Mouse (Mus musculus): Measurements from ENCODE around the gene Qrfp.

The Qrfp gene

GRCm38 (mm10) chr2:31815367-31815766 lies 5.0 kb upstream of the Qrfp start:
- DNase-seq (ENCODE audit: low spot score in 2 of 2) = peak; percentile 63 to 86

- no peak for DNase-seq (ENCODE audit: low spot score in 2 of 2)
These were observed 4.3 kb upstream of the Qrfp start for GRCm38 (mm10) chr2:31814699-31815098.

DNA sequence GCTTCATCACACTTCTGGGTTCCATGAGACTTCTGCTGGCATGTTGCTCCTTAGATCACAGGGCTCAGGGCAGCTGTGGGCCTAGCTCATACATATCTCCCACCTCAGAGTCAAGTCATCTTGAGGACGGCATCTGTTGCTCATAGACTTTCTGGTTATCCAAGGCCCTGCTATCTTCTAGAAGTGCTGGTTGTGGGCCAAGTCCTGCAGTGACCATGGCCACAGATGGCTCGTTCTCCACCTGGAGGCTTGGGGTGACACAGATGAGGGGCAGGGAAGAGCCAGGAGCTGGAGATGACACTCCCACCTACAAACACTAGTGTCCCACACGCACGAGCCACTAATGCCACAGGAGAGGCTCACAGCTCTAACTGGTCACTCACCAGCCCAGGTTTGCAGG lies 3.3 kb upstream of the Qrfp start:
- DNase-seq (ENCODE audit: low spot score in 2 of 2) = no peak

GRCm38 (mm10) chr2:31811086-31811958 lies 942 bp upstream of the Qrfp start:
- no peak for DNase-seq (ENCODE audit: low spot score in 2 of 2)

GRCm38 (mm10) chr2:31809358-31809740 lies 1.0 kb downstream of the Qrfp start:
- no peak for DNase-seq (ENCODE audit: low spot score in 2 of 2)

DNA sequence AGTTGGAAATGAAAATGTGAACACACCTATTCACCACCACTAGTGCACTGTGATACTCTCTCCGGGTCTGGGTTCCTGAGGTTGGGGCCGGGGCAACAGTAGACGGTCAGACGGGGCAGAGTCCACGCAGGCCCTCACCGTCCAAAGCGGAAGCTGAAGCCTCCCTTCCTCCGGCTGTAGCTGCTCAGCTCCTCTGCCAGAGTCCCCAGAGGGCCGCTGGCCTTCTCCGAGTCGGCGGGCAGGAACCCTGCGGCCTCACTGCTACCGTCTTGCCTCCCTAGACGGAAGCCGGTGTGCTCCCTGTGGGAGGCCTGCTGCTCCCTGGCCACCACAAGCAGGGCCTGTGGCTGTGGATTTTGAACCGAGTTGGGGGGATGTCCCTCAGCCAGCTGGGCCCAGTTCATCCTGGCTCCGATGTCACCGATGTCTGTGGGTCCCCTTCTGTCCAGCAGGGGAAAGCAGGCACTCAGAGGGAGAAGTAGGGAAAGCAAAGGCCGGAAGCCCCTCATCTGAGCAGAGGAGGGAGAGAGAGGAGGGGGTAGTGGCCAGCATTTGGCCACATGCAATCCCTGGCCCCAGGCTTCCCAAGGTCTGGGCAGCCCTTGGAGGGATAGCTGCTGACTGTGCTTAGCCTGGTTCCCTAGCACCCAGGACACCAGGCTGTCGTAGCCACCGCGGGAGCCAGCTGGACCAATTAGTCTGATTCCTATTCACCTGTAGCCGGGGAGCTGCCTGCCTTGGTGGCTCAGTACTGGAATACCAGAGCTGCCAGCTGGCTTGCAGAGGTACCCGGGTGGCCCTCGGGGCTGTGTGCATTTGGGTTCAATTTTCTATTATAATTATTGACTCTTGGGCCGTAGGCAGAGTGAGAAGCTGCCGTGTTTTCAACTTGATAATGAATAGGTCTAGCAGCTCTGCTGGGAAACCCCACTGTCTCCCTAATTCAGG lies 1.7 kb downstream of the Qrfp start:
- no peak for DNase-seq (ENCODE audit: low spot score in 2 of 2)

- no peak for DNase-seq (ENCODE audit: low spot score in 2 of 2)
These were observed 3.6 kb downstream of the Qrfp start for GRCm38 (mm10) chr2:31806639-31807382.

GRCm38 (mm10) chr2:31803480-31803879 lies 6.9 kb downstream of the Qrfp start:
- DNase-seq (ENCODE audit: low spot score in 2 of 2) = no peak

DNA sequence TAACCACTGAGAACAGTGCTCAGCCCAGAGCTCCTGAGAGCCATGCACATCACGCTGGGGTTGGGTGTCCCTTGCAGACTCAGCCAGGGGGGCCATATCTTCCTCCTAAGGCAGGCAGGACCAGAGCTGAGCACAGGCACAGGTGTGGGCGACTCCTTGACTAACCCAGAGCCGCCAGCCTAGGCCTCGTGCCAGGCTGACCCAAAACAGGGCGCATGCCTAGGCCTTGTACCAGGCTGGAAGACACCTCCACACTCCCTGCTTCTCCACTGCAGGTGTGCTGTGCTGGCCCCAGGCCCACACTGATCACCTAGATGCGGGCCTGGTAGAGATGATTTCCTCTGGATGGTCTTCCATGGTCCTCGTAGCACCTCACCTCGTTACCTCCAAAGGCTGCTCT lies 7.6 kb downstream of the Qrfp start:
- DNase-seq (ENCODE audit: low spot score in 2 of 2) = no peak

DNA sequence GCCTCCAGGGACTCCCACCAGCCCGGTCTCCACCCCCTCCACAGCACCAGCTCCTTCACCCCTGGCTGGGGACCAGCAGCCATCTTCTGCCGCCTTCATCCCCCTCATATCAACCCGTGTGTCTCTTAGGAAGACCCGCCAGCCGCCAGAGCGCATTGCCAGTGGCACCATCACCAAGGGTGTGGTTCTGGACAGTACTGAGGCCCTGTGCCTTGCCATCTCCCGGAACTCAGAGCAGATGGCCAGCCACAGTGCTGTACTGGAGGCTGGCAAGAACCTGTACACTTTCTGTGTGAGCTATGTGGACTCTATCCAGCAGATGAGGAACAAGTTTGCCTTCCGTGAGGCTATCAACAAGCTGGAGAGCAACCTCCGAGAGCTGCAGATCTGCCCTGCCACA lies 9.0 kb downstream of the Qrfp start:
- DNase-seq (ENCODE audit: low spot score in 2 of 2) = no peak

DNA sequence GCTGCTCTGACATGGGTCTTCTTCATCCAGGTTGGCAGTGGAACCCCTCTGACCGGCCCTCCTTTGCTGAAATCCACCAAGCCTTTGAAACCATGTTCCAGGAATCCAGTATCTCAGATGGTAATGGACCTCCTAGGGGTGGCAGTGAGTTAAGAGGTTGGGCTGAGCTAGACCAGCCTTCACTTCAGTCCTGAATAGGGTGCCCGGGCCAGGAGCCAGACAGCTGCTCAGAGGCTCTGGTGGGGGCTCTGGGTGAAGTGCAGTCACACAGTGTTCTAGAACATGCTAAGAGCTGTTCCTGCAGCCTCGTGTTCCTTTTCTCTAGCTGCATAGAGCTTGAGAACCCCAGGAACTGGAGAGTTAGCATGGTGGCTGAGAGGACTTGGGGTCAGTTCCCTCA lies 13.4 kb downstream of the Qrfp start:
- DNase-seq (ENCODE audit: low spot score in 2 of 2) = no peak

DNA sequence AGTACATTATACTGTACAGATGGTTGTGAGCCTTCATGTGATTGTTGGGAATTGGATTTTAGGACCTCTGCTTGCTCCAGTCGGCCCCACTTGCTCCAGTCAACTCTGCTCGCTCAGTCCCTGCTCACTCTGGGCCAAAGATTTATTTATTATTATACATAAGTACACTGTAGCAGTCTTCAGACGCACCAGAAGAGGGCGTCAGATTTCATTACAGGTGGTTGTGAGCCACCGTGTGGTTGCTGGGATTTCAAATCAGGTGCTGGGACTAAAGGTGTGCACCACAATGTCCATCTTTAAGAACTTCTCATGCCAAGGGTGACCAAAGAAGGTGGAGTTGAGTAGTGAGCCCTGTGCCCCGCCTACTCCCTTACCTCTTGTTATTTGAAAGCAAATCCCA lies 17.8 kb downstream of the Qrfp start:
- DNase-seq (ENCODE audit: low spot score in 2 of 2) = no peak

- no peak for DNase-seq (ENCODE audit: low spot score in 2 of 2)
These were observed 19.1 kb downstream of the Qrfp start for GRCm38 (mm10) chr2:31791260-31791659.

DNA sequence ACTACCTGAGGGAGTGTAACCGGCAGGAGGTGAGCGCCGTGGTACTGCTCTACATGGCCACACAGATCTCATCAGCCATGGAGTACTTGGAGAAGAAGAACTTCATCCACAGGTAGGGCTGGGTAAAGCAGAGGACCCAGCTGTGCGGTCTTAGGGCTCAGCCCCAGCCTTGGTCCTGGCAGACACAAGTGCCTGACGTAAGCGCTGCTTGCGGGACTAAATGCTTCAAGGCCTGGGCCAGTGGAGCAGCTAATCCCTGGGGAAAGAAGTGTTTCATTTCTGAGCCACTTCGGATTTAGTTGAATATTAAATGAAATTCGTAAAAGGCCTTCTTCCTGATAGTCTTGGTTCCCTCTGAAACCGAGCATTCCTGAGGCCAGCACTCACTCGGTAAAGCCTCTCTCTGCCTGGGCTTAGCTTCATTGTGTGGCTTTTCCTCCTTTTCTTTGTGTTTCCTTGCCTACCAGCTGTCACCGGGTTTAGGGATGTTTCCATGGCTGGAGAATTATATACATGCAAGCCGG lies 19.6 kb downstream of the Qrfp start:
- DNase-seq (ENCODE audit: low spot score in 2 of 2) = no peak

DNA sequence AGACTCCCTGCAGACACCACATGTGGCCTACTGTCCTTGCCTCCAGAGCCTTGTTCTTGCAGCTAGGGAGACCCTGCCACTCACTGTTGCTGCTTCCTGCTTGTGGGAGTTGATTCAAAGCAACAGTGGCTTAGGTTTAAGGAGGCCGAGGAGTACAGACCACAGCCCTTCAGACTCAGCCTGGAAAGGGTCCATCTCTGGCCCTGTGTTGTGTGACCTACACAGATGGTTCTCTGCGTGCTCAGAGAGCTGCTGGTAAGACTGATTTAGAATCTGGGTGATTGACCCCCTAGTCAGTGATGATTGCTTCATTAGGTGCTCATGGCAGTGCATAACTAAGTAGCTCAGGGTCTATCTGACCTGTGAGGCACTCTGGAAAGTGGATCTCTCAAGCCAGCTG lies 21.2 kb downstream of the Qrfp start:
- no peak for DNase-seq (ENCODE audit: low spot score in 2 of 2)

GRCm38 (mm10) chr2:31788227-31788626 lies 22.2 kb downstream of the Qrfp start:
- no peak for DNase-seq (ENCODE audit: low spot score in 2 of 2)

DNA sequence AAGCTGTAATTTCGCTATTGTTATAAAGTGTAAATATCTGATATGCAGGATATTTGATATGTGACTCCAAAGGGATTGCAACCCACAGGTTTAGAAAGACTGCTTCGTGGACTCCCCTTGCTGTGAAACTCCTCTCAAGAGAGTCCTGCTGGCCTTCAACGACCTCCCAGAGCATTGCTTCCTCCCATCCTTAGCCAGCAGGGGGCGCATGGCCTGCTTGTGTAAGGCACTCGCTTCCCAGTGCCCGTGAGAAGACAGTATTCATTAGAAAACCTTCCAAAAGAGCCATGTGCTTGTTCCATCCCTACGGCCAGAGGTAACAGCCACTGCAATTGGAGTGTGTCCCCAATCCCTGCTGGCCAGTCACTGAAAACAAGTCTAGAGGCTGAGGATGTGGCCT lies 23.4 kb downstream of the Qrfp start:
- DNase-seq (ENCODE audit: low spot score in 2 of 2) = peak; percentile 72 to 92

- peak; percentile 71 to 83 for DNase-seq (ENCODE audit: low spot score in 2 of 2)
These were observed 25.3 kb downstream of the Qrfp start for GRCm38 (mm10) chr2:31785074-31785473.

GRCm38 (mm10) chr2:31782958-31783602 lies 27.3 kb downstream of the Qrfp start:
- DNase-seq (ENCODE audit: low spot score in 2 of 2) = no peak

- DNase-seq (ENCODE audit: low spot score in 2 of 2) = no peak
These were observed 31.1 kb downstream of the Qrfp start for GRCm38 (mm10) chr2:31779258-31779657.

- DNase-seq (ENCODE audit: low spot score in 2 of 2) = no peak
These were observed 33.9 kb downstream of the Qrfp start for GRCm38 (mm10) chr2:31776479-31776878.
